Mouse (Mus musculus) neural tube, embryonic 15.5 days (tissue): ENCODE data around the gene Tmed8. TPM values are rescaled to one million over a fixed set of nuclear protein-coding genes. Genes with fewer than 3 reads are reported as not detected.

ENCODE experiments used
- ATAC-seq: fragments of 200-750 bp; cut with Nextera tagmentation; 2 replicates; pipeline ENCODE4 v1.8.0; 2017; ENCODE audit warnings: mild to moderate bottlenecking, moderate TSS enrichment, moderate library complexity; ENCODE audit not compliant: low FRiP score
- H3K27ac ChIP-seq: fragments of 300-500 bp; sonication (generic); replicated peaks from 2 replicates; pipeline ENCODE4 v1.5.1; 2015; ENCODE audit warnings: mild to moderate bottlenecking, inconsistent platforms
- H3K27me3 ChIP-seq: fragments of 300-500 bp; sonication (generic); replicated peaks from 2 replicates; pipeline ENCODE4 v1.6.1; 2015; ENCODE audit warnings: inconsistent platforms
- H3K36me3 ChIP-seq: fragments of 300-500 bp; sonication (generic); 2 replicates; pipeline ENCODE4 v1.6.1; 2015; ENCODE audit warnings: inconsistent platforms
- H3K4me1 ChIP-seq: fragments of 300-500 bp; sonication (generic); 2 replicates; pipeline ENCODE4 v1.6.1; 2015; ENCODE audit warnings: inconsistent platforms
- H3K4me2 ChIP-seq: fragments of 300-500 bp; sonication (generic); 2 replicates; pipeline ENCODE4 v1.6.1; 2015; ENCODE audit warnings: inconsistent platforms, mild to moderate bottlenecking, moderate library complexity
- H3K4me3 ChIP-seq: fragments of 300-500 bp; sonication (generic); replicated peaks from 2 replicates; pipeline ENCODE4 v1.5.1; 2015; ENCODE audit warnings: mild to moderate bottlenecking, inconsistent platforms
- H3K9ac ChIP-seq: fragments of 300-500 bp; sonication (generic); replicated peaks from 2 replicates; pipeline ENCODE4 v1.6.1; 2015; ENCODE audit warnings: mild to moderate bottlenecking, inconsistent platforms
- H3K9me3 ChIP-seq: fragments of 300-500 bp; sonication (generic); replicated peaks from 2 replicates; pipeline ENCODE4 v1.6.1; 2016; ENCODE audit warnings: inconsistent platforms
- WGBS: fragments of 180-500 bp; shearing (Covaris S2); methylation state at CpG from one replicate; pipeline ENCODE4 v1.1.7; 2015; ENCODE audit warnings: mixed read lengths; 5-methylcytosine and 5-hydroxymethylcytosine counted together
- polyA plus RNA-seq: library from polyadenylated mRNA; unstranded; fragments of >200 nt; fragmentation: Nextera tagmentation; extraction: Ambion mirVana; gene quantifications from 2 replicates; pipeline ENCODE4 v1.2.1, GENCODE M21; 2015

Gene Tmed8
- polyA plus RNA-seq, 1 experiment from 2014 or later, result 4.6 TPM

- H3K27ac ChIP-seq, result no peak overlapping the region
- H3K4me2 ChIP-seq, result no peak overlapping the region
- H3K4me1 ChIP-seq, result no peaks in the 10 kb centered on the region
- no peak overlapping the region for H3K9ac ChIP-seq
- 66% methylated on average over 3 of the region's 3 CpGs for WGBS
- H3K4me3 ChIP-seq, result no peak overlapping the region
- no peaks in the 10 kb centered on the region for H3K27me3 ChIP-seq
- peaks cover 44% of the 10 kb centered on the region for H3K36me3 ChIP-seq
- ATAC-seq, result no peak
- H3K9me3 ChIP-seq, result no peaks in the 10 kb centered on the region
Measured at GRCm38 (mm10) chr12:87131619-87132018, 68.6 kb downstream of the Tmed8 start.

DNA sequence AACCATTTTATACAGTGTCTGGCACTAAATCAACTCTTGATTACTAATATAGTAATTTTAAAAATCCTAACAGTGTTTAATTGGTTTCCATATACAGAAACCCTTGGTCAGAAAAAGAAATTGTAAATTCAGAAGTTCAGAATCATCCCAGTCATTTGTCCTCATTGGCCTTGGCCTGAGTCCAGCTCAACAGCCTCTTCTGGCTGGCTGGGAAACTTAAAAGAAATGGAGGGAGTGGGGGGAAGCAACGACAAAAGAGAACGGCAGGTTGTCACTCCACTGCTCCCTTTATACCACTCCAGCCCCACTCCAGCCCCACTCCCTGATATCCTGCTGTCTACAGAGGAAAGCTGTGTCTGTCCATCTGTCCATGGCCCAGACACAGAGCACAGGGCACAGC lies 69.1 kb downstream of the Tmed8 start:
- peaks cover 44% of the 10 kb centered on the region for H3K36me3 ChIP-seq
- H3K27ac ChIP-seq, result no peak overlapping the region
- H3K9ac ChIP-seq, result no peak overlapping the region
- no peak for ATAC-seq
- H3K4me2 ChIP-seq, result no peak overlapping the region
- no peaks in the 10 kb centered on the region for H3K4me1 ChIP-seq
- WGBS, result 56% methylated on average over 2 of the region's 2 CpGs
- H3K9me3 ChIP-seq, result no peaks in the 10 kb centered on the region
- no peaks in the 10 kb centered on the region for H3K27me3 ChIP-seq
- no peak overlapping the region for H3K4me3 ChIP-seq

DNA sequence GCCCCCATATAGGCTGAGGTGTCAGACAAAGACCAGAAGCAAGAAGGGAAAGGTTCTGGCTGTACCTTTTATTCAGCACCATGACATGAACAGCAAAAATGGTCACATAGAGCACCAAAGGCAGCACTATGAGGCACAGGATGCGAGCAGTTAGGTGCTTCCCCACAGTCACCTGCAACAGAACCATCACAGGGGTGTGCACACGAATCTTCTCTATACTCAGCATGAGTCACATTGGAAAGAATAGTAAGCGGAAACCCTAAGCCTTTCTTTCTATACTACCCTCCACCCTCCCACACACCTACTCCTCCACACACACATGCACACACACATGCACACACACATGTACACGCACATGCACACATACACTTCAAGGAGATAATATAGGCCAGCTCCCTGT lies 70.0 kb downstream of the Tmed8 start:
- ATAC-seq, result no peak
- WGBS, result 92% methylated on average over 4 of the region's 4 CpGs
- Histone ChIP-seq H3K36me3 (peaks cover 40% of the 10 kb centered on the region), H3K27ac (no peak overlapping the region), H3K4me3 (no peak overlapping the region), H3K9ac (no peak overlapping the region), H3K4me1 (no peaks in the 10 kb centered on the region), H3K9me3 (no peaks in the 10 kb centered on the region), H3K27me3 (no peaks in the 10 kb centered on the region), H3K4me2 (no peak overlapping the region)

DNA sequence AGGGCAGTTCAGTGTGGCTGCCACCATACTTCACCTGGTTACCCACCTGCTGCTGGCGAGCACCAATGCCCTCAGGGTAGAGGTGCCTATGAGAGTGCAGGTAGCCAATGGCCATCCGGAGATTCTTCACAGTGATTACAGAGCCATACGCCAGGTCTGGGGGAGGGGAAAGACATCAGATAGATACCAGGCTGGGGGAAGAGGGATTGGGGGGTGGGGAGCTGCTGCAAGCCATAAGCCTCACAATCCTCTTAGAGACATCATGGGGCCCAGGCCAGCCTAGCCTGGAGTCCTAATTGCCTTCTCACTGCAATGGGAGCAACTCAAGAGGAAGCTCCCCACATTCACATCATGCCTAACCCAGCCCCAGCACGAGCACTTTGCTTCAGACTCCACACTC lies 73.0 kb downstream of the Tmed8 start:
- no peak for ATAC-seq
- WGBS, result 86% methylated on average over 4 of the region's 4 CpGs
- H3K36me3 ChIP-seq, result peaks cover 38% of the 10 kb centered on the region

GRCm38 (mm10) chr12:87121918-87122589 lies 78.2 kb downstream of the Tmed8 start:
- Histone ChIP-seq H3K36me3 (peaks cover 39% of the 10 kb centered on the region), H3K4me2 (no peak overlapping the region), H3K27me3 (no peaks in the 10 kb centered on the region), H3K9ac (no peak overlapping the region), H3K27ac (no peak overlapping the region), H3K4me3 (no peak overlapping the region), H3K9me3 (no peaks in the 10 kb centered on the region), H3K4me1 (no peaks in the 10 kb centered on the region)
- 96% methylated on average over 4 of the region's 4 CpGs for WGBS
- ATAC-seq, result no peak

More for the DNA sequence above, 73.0 kb downstream of the Tmed8 start:
- H3K27me3 ChIP-seq, result no peaks in the 10 kb centered on the region
- no peaks in the 10 kb centered on the region for H3K4me1 ChIP-seq
- no peak overlapping the region for H3K4me2 ChIP-seq
- H3K9me3 ChIP-seq, result no peaks in the 10 kb centered on the region
- H3K27ac ChIP-seq, result no peak overlapping the region
- H3K4me3 ChIP-seq, result no peak overlapping the region
- H3K9ac ChIP-seq, result no peak overlapping the region

Other genes starting within 250 kb of the Tmed8 start
- 18.2 and 19.4 TPM in 2 replicates for gene Zdhhc22, start 210.0 kb downstream of the Tmed8 start, polyA plus RNA-seq
- 10.8 and 12.3 TPM in 2 replicates for gene Tmem63c, start 179.1 kb downstream of the Tmed8 start, polyA plus RNA-seq
- 3.1 and 4.1 TPM in 2 replicates for gene Ngb, start 97.9 kb downstream of the Tmed8 start, polyA plus RNA-seq
- 25.1 and 28.4 TPM in 2 replicates for gene Gstz1, start 53.3 kb downstream of the Tmed8 start, polyA plus RNA-seq
- 13.4 and 13.8 TPM in 2 replicates for gene Pomt2, start 52.5 kb downstream of the Tmed8 start, polyA plus RNA-seq
- gene Samd15, start 731 bp downstream of the Tmed8 start, polyA plus RNA-seq, result 2.5 TPM in 2 replicates
- gene Noxred1, start 38.3 kb upstream of the Tmed8 start, polyA plus RNA-seq, result 1.0 and 1.5 TPM in 2 replicates
- 49.3 and 51.2 TPM in 2 replicates for gene Vipas39, start 65.8 kb upstream of the Tmed8 start, polyA plus RNA-seq
- gene Ahsa1, start 66.0 kb upstream of the Tmed8 start, polyA plus RNA-seq, result 213 and 236 TPM in 2 replicates
- gene Ism2, start 99.3 kb upstream of the Tmed8 start, polyA plus RNA-seq, result 0.96 and 1.2 TPM in 2 replicates
- 64.6 and 74.8 TPM in 2 replicates for gene Sptlc2, start 187.9 kb upstream of the Tmed8 start, polyA plus RNA-seq
- gene Slirp, start 243.4 kb upstream of the Tmed8 start, polyA plus RNA-seq, result 246 and 286 TPM in 2 replicates
- 41.5 and 42.9 TPM in 2 replicates for gene Alkbh1, start 243.6 kb upstream of the Tmed8 start, polyA plus RNA-seq